Mouse (Mus musculus) spleen, adult 2 months (tissue): ENCODE data around the gene Arid3b. TPM values are rescaled to one million over a fixed set of nuclear protein-coding genes. Genes with fewer than 3 reads are reported as not detected.

Source experiments
- DNase-seq, 2 experiments: peaks; one replicate each; pipeline versions ENCODE4 v3.0.0 to v3.0.0-alpha.2; 2012 to 2021; ENCODE audit warnings: low spot score in 2 of 2, low read depth in 1 of 2
- H3K27ac ChIP-seq: fragments of 200-500 bp; 2 replicates; pipeline ENCODE4 v1.5.1; 2012; ENCODE audit warnings: low read length, inconsistent platforms; ENCODE audit not compliant: insufficient read depth
- H3K27me3 ChIP-seq: fragments of 200-500 bp; 2 replicates; pipeline ENCODE4 v1.6.1; 2012; ENCODE audit warnings: mild to moderate bottlenecking, moderate library complexity, low read length, inconsistent platforms; ENCODE audit not compliant: control insufficient read depth, insufficient read depth
- H3K36me3 ChIP-seq: fragments of 200-500 bp; 2 replicates; pipeline ENCODE4 v1.6.1; 2012; ENCODE audit warnings: mild to moderate bottlenecking, low read length, inconsistent platforms; ENCODE audit not compliant: control insufficient read depth, insufficient read depth
- H3K4me1 ChIP-seq: fragments of 200-500 bp; 2 replicates; pipeline ENCODE4 v1.6.1; 2011; ENCODE audit warnings: inconsistent platforms; ENCODE audit not compliant: control insufficient read depth, insufficient read depth, insufficient read length
- H3K4me3 ChIP-seq: fragments of 200-500 bp; 2 replicates; pipeline ENCODE4 v1.5.1; 2011; ENCODE audit warnings: mild to moderate bottlenecking, inconsistent platforms; ENCODE audit not compliant: insufficient read depth, insufficient read length; ENCODE audit errors: extremely low read depth
- CTCF ChIP-seq: fragments of 200-500 bp; IDR thresholded peaks from 2 replicates; pipeline ENCODE4 v1.5.1; 2011; ENCODE audit warnings: mild to moderate bottlenecking, inconsistent platforms; ENCODE audit not compliant: insufficient read depth, insufficient read length, insufficient replicate concordance; ENCODE audit errors: extremely low read depth
- POLR2A ChIP-seq: fragments of 200-500 bp; IDR thresholded peaks from 2 replicates; pipeline ENCODE4 v1.6.1; 2011; ENCODE audit warnings: low read depth, low read length, inconsistent platforms
- WGBS: fragments of 180-500 bp; shearing (Covaris S2); methylation state at CpG from one replicate; pipeline ENCODE4 v1.1.7; 2018; 5-methylcytosine and 5-hydroxymethylcytosine counted together
- polyA plus RNA-seq: library from polyadenylated mRNA; depleted of rRNA; stranded (reverse); fragments of >200 nt; gene quantifications from 2 replicates; pipeline ENCODE4 v1.2.3, GENCODE M21; 2012

Arid3b gene
- polyA plus RNA-seq, 1 experiment, result 35.2 TPM

GRCm38 (mm10) chr9:57870273-57870816, 33.8 kb upstream of the Arid3b start:
- Histone ChIP-seq H3K27ac (no peak overlapping the region), H3K4me1 (peaks cover 4% of the 10 kb centered on the region; the same call in 1 of the 2 replicates), H3K4me3 (no peak overlapping the region), H3K27me3 (no peaks in the 10 kb centered on the region), H3K36me3 (no peaks in the 10 kb centered on the region)
- no peak for DNase-seq
- no peak for TF ChIP-seq POLR2A
- TF ChIP-seq CTCF, result no peak
- 62% methylated on average over 2 of the region's 2 CpGs for WGBS

DNA sequence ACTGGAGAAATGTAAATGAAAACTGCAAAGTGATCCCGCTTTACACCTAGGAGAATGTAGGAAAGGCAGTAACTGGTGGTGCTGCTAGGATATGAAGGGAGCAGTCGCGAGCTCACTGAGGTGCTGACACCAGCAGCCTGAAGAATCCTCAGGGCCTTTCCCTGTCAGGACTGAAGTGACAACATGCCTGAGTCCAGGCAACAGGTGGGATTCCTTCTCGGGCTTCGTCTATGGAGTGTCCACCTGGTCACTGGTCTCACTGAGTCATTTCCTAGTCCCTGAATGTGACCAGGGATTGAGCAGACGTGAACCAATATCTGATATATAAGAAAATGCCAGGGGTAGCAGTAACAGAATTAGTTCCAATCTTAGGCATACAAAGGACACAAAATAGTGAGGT, 32.2 kb upstream of the Arid3b start:
- no peak for TF ChIP-seq POLR2A
- TF ChIP-seq CTCF, result no peak
- H3K27ac ChIP-seq, result no peak overlapping the region
- no peak for DNase-seq
- no peaks in the 10 kb centered on the region for H3K27me3 ChIP-seq
- no peaks in the 10 kb centered on the region for H3K36me3 ChIP-seq
- no peak overlapping the region for H3K4me3 ChIP-seq
- H3K4me1 ChIP-seq, result peaks cover 4% of the 10 kb centered on the region; the same call in 1 of the 2 replicates
- 91% methylated on average over 6 of the region's 6 CpGs for WGBS

- no peak overlapping the region for H3K27ac ChIP-seq
- no peak for DNase-seq
- H3K27me3 ChIP-seq, result no peaks in the 10 kb centered on the region
- WGBS, result 91% methylated on average over 5 of the region's 5 CpGs
- TF ChIP-seq CTCF, result no peak
- TF ChIP-seq POLR2A, result no peak
- no peaks in the 10 kb centered on the region for H3K36me3 ChIP-seq
- H3K4me3 ChIP-seq, result no peak overlapping the region
- peaks cover 4% of the 10 kb centered on the region; the same call in 1 of the 2 replicates for H3K4me1 ChIP-seq
These were observed 31.3 kb upstream of the Arid3b start for GRCm38 (mm10) chr9:57867880-57868279.

- DNase-seq, result no peak
- Histone ChIP-seq H3K27me3 (no peaks in the 10 kb centered on the region), H3K4me3 (no peak overlapping the region), H3K4me1 (peaks cover 4% of the 10 kb centered on the region; the same call in 1 of the 2 replicates), H3K36me3 (no peaks in the 10 kb centered on the region), H3K27ac (no peak overlapping the region)
- TF ChIP-seq CTCF (no peak), POLR2A (no peak)
- 93% methylated on average over 4 of the region's 4 CpGs for WGBS
These were observed 30.6 kb upstream of the Arid3b start for GRCm38 (mm10) chr9:57867236-57867635.

GRCm38 (mm10) chr9:57866530-57866929, 29.9 kb upstream of the Arid3b start:
- TF ChIP-seq CTCF, result no peak
- no peak for TF ChIP-seq POLR2A
- Histone ChIP-seq H3K27me3 (no peaks in the 10 kb centered on the region), H3K36me3 (no peaks in the 10 kb centered on the region), H3K4me1 (peaks cover 6% of the 10 kb centered on the region; the same call in 1 of the 2 replicates), H3K4me3 (no peak overlapping the region), H3K27ac (no peak overlapping the region)
- 61% methylated on average over 7 of the region's 7 CpGs for WGBS
- peak in 1 of 2 experiments; percentile 19 for DNase-seq

DNA sequence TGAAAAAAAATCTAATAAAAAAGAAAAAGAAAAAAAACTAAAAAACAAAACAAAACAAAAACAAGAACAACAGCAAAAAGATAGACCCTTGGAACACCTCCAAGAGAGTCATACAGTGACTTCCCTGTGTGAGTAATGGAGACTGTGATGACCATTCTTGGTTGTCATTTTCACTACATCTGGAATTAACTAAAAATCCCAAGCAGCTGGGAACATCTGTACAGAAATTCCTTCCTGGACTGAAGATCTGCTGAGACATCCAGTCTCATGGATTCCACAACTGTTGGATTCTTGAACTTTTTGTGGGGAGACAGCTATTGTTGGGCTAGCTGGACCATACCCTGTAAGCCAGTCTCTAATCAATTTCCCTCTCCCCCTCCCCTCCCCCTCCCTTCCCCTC, 27.7 kb upstream of the Arid3b start:
- H3K27me3 ChIP-seq, result no peaks in the 10 kb centered on the region
- H3K27ac ChIP-seq, result no peak overlapping the region
- no peak for DNase-seq
- no peak overlapping the region for H3K4me3 ChIP-seq
- peaks cover 4% of the 10 kb centered on the region; the same call in 1 of the 2 replicates for H3K4me1 ChIP-seq
- TF ChIP-seq POLR2A (no peak), CTCF (no peak)
- no peaks in the 10 kb centered on the region for H3K36me3 ChIP-seq

- H3K4me3 ChIP-seq, result no peak overlapping the region
- H3K4me1 ChIP-seq, result peaks cover 4% of the 10 kb centered on the region; the same call in 1 of the 2 replicates
- no peaks in the 10 kb centered on the region for H3K36me3 ChIP-seq
- peak; percentile 50 to 65 for DNase-seq
- WGBS, result 44% methylated on average over 9 of the region's 9 CpGs
- H3K27me3 ChIP-seq, result no peaks in the 10 kb centered on the region
- TF ChIP-seq POLR2A, result no peak
- peak; percentile 38; the same call in 1 of the 2 replicates for TF ChIP-seq CTCF
- H3K27ac ChIP-seq, result no peak overlapping the region
These were observed 25.4 kb upstream of the Arid3b start for GRCm38 (mm10) chr9:57861951-57862471.
